Mouse (Mus musculus) limb, embryonic 14.5 days (tissue): Measurements from ENCODE around the gene Tmem72. TPM values are rescaled to one million over a fixed set of nuclear protein-coding genes. Genes with fewer than 3 reads are reported as not detected.

Experiments
- ATAC-seq: fragments of 200-750 bp; cut with Nextera tagmentation; 2 replicates; pipeline ENCODE4 v1.8.0; 2017; ENCODE audit warnings: low read depth, moderate number of reproducible peaks, moderate TSS enrichment; ENCODE audit not compliant: low FRiP score
- DNase-seq: peaks from one replicate; pipeline ENCODE4 v3.0.0-alpha.2; 2015; ENCODE audit warnings: low spot score
- H3K27ac ChIP-seq: fragments of 300-500 bp; sonication (generic); replicated peaks from 2 replicates; pipeline ENCODE4 v1.5.1; 2014; ENCODE audit warnings: low read depth, mild to moderate bottlenecking, low read length, moderate library complexity, mixed read lengths
- H3K27me3 ChIP-seq: fragments of 300-500 bp; sonication (generic); 2 replicates; pipeline ENCODE4 v1.6.1; 2014; ENCODE audit warnings: low read length, mixed read lengths; ENCODE audit not compliant: control insufficient read depth, insufficient read depth
- H3K36me3 ChIP-seq: fragments of 300-500 bp; sonication (generic); 2 replicates; pipeline ENCODE4 v1.6.1; 2014; ENCODE audit warnings: mild to moderate bottlenecking, low read length, moderate library complexity, mixed read lengths; ENCODE audit not compliant: control insufficient read depth, insufficient read depth
- H3K4me1 ChIP-seq: fragments of 300-500 bp; sonication (generic); 2 replicates; pipeline ENCODE4 v1.6.1; 2014; ENCODE audit warnings: antibody characterized with exemption, low read length, mixed read lengths; ENCODE audit not compliant: control insufficient read depth, insufficient read depth
- H3K4me2 ChIP-seq: fragments of 300-500 bp; sonication (generic); replicated peaks from 2 replicates; pipeline ENCODE4 v1.6.1; 2014; ENCODE audit warnings: low read depth, mild to moderate bottlenecking, low read length, moderate library complexity; ENCODE audit not compliant: severe bottlenecking
- H3K4me3 ChIP-seq: fragments of 300-500 bp; sonication (generic); replicated peaks from 2 replicates; pipeline ENCODE4 v1.5.1; 2014; ENCODE audit warnings: low read length
- H3K9ac ChIP-seq: fragments of 300-500 bp; sonication (generic); 2 replicates; pipeline ENCODE4 v1.6.1; 2014; ENCODE audit warnings: mild to moderate bottlenecking, low read depth, low read length, moderate library complexity; ENCODE audit not compliant: severe bottlenecking
- H3K9me3 ChIP-seq: fragments of 300-500 bp; sonication (generic); 2 replicates; pipeline ENCODE4 v1.6.1; 2016; ENCODE audit warnings: low read length; ENCODE audit not compliant: control insufficient read depth
- POLR2A ChIP-seq: fragments of 200-500 bp; IDR thresholded peaks from 2 replicates; pipeline ENCODE4 v1.8.0; 2012; ENCODE audit warnings: inconsistent platforms, mild to moderate bottlenecking, moderate library complexity, borderline replicate concordance; ENCODE audit not compliant: insufficient read depth, insufficient read length; ENCODE audit errors: extremely low read depth
- WGBS: fragments of 180-500 bp; shearing (Covaris S2); extraction: QIAGEN DNeasy Blood & Tissue Kit; methylation state at CpG from one replicate; pipeline ENCODE4 v1.1.7; 2014; 5-methylcytosine and 5-hydroxymethylcytosine counted together
- polyA plus RNA-seq, 2 experiments: library from polyadenylated mRNA; depleted of rRNA in 1 of 2; stranded (reverse) in 1 of 2; unstranded in 1 of 2; fragments of >200 nt; fragmentation: Nextera tagmentation in 1 of 2; extraction: Ambion mirVana in 1 of 2; gene quantifications; 2 replicates each; pipeline versions ENCODE4 v1.2.1 to v1.2.3; 2012 to 2014

Tmem72 gene
- polyA plus RNA-seq, 2 experiments: 0.03 to 0.08 TPM

DNA sequence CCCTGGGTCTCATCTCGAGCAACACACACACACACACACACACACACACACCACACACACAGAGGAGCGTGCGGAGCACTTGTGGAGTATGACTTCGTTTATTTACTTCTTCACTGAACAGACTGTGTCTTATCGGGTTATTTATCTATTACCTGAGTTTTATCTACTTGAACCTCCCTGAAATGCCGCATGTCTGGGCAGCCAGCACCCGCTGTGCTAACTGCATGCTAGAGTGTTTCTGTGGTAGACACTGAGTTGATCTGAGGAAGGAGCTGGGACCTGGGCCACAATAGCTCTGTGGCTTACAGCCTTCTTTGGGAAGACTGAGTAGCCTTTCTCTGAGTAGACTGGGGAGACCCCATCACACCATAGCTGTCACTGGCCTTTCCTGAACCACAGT is 1.1 kb upstream of the Tmem72 start:
- no peak for ATAC-seq
- no peak overlapping the region for H3K27ac ChIP-seq
- H3K4me1 ChIP-seq: no peaks in the 10 kb centered on the region
- no peak for DNase-seq
- H3K27me3 ChIP-seq: no peaks in the 10 kb centered on the region
- H3K36me3 ChIP-seq: no peaks in the 10 kb centered on the region
- 92% methylated on average over 7 of the region's 7 CpGs for WGBS
- H3K4me2 ChIP-seq: no peak overlapping the region
- H3K4me3 ChIP-seq: no peak overlapping the region
- H3K9ac ChIP-seq: no peak overlapping the region
- no peaks in the 10 kb centered on the region for H3K9me3 ChIP-seq
- no peak for TF ChIP-seq POLR2A

DNA sequence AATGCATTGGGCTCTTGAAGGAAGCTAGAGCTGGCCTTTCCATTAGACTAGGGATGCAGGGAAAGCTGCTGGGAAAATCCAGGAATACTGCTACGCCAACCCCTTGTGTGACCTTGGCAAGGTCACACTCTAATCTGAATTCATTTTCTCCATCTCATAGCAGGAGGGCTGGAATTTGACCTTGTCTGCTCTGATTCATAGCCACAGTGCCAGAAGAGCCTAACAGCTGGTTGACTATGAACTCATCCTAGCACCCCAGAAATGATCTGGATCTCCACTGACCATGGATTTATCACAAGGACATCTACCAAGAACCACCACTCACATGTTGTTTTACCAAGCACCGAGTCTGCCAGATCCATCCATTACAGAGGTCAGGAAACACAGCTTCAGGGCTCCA is 1.5 kb downstream of the Tmem72 start:
- Histone ChIP-seq H3K4me3 (no peak overlapping the region), H3K9ac (no peak overlapping the region), H3K4me2 (no peak overlapping the region), H3K4me1 (no peaks in the 10 kb centered on the region), H3K27ac (no peak overlapping the region), H3K9me3 (no peaks in the 10 kb centered on the region), H3K27me3 (no peaks in the 10 kb centered on the region), H3K36me3 (no peaks in the 10 kb centered on the region)
- 91% methylated on average over 2 of the region's 2 CpGs for WGBS
- DNase-seq: no peak
- no peak for TF ChIP-seq POLR2A
- ATAC-seq: no peak

DNA sequence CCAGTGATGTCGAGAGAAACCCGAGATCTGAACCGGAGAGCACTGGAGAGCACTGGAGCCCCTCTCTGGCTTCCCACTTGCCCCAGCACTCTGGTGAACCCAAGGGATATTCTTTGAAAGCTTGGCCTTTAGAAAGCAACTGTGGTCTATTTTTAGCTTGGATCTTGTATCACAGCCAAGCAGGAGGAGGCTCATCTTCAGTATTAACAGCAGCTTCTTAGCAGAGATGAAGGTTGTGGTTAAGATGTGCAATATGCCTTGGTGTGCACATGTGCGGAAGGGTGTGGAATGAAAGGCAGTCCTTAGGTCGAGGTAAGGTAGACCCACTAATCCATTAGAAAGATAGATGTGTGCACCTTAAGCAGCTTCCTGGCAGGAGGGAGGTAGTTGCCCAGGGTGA is 2.1 kb downstream of the Tmem72 start:
- Histone ChIP-seq H3K27me3 (no peaks in the 10 kb centered on the region), H3K36me3 (no peaks in the 10 kb centered on the region), H3K9me3 (no peaks in the 10 kb centered on the region), H3K9ac (no peak overlapping the region), H3K4me1 (no peaks in the 10 kb centered on the region), H3K4me3 (no peak overlapping the region), H3K27ac (no peak overlapping the region), H3K4me2 (no peak overlapping the region)
- WGBS: 78% methylated on average over 5 of the region's 5 CpGs
- no peak for DNase-seq
- ATAC-seq: no peak
- no peak for TF ChIP-seq POLR2A

- TF ChIP-seq POLR2A: no peak
- 94% methylated on average over 3 of the region's 3 CpGs for WGBS
- H3K9ac ChIP-seq: no peak overlapping the region
- no peaks in the 10 kb centered on the region for H3K27me3 ChIP-seq
- DNase-seq: no peak
- H3K4me3 ChIP-seq: no peak overlapping the region
- no peaks in the 10 kb centered on the region for H3K36me3 ChIP-seq
- H3K4me2 ChIP-seq: no peak overlapping the region
- H3K27ac ChIP-seq: no peak overlapping the region
- ATAC-seq: no peak
- no peaks in the 10 kb centered on the region for H3K9me3 ChIP-seq
- H3K4me1 ChIP-seq: no peaks in the 10 kb centered on the region
Measured at GRCm38 (mm10) chr6:116713966-116714365, 2.7 kb downstream of the Tmem72 start.

GRCm38 (mm10) chr6:116712503-116712902 is 4.2 kb downstream of the Tmem72 start:
- no peaks in the 10 kb centered on the region for H3K4me1 ChIP-seq
- H3K36me3 ChIP-seq: no peaks in the 10 kb centered on the region
- no peak overlapping the region for H3K9ac ChIP-seq
- no peaks in the 10 kb centered on the region for H3K27me3 ChIP-seq
- WGBS: 78% methylated on average over 3 of the region's 3 CpGs
- H3K4me3 ChIP-seq: no peak overlapping the region
- TF ChIP-seq POLR2A: no peak
- DNase-seq (no peak), ATAC-seq (no peak)
- H3K9me3 ChIP-seq: no peaks in the 10 kb centered on the region
- H3K4me2 ChIP-seq: no peak overlapping the region
- no peak overlapping the region for H3K27ac ChIP-seq

DNA sequence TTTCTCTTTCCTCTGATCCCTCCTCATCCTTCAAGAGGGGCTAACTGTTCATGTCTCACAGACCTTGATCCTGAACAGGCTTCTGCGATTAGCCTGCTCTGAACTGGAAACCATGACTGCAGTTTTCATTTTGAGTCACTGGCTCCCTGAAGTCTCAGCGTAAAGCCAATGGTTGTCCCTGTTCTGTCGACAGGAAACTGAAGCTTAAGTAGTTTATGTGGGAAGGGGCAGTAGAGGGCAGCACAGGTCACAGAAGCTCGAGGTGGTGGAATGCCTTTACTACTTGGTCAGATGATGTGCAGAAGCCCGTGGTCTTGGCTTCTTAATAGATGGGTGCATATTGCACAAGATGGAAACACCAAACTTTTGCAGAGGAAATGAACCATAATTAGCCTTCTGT is 4.7 kb downstream of the Tmem72 start:
- H3K27ac ChIP-seq: no peak overlapping the region
- DNase-seq: no peak
- H3K4me1 ChIP-seq: no peaks in the 10 kb centered on the region
- H3K4me2 ChIP-seq: no peak overlapping the region
- H3K36me3 ChIP-seq: no peaks in the 10 kb centered on the region
- ATAC-seq: no peak
- TF ChIP-seq POLR2A: no peak
- H3K4me3 ChIP-seq: no peak overlapping the region
- H3K9me3 ChIP-seq: no peaks in the 10 kb centered on the region
- H3K27me3 ChIP-seq: no peaks in the 10 kb centered on the region
- no peak overlapping the region for H3K9ac ChIP-seq
- WGBS: 15% methylated on average over 5 of the region's 5 CpGs
